Mouse (Mus musculus): ENCODE measurements around the gene B4gat1. TPM values are rescaled to one million over a fixed set of nuclear protein-coding genes. Genes with fewer than 3 reads are reported as not detected.
A peak's percentile ranks its signal among the peaks of the same experiment; 100 is the strongest.
"Not testable (repeated sequence)": the region's sequence is repeated elsewhere in the genome, so short reads cannot be mapped to it uniquely, and the experiment has no call there.

B4gat1 gene
- polyA plus RNA-seq, 1 experiment: 104 TPM

GRCm38 (mm10) chr19:4994043-4994442 lies 44.6 kb upstream of the B4gat1 start:
- peaks cover 31% of the 10 kb centered on the region for H3K4me1 ChIP-seq (ENCODE audit: control insufficient read depth, insufficient read depth, low read length)
- H3K27ac ChIP-seq (ENCODE audit: insufficient read depth, low read length): no peak overlapping the region
- TF ChIP-seq CTCF (IDR thresholded peaks at IDR 0.05; ENCODE audit: borderline replicate concordance, insufficient read depth, low read depth, low read length): no peak
- TF ChIP-seq POLR2A (IDR thresholded peaks at IDR 0.05; ENCODE audit: borderline replicate concordance, insufficient read depth, low read length): no peak
- no peaks in the 10 kb centered on the region for H3K27me3 ChIP-seq (ENCODE audit: control insufficient read depth, insufficient read depth, low read length)
- no peak for DNase-seq
- WGBS: 52% methylated on average over 5 of the region's 5 CpGs
- H3K4me3 ChIP-seq (replicated peaks; ENCODE audit: insufficient read depth, low read depth, low read length): no peak overlapping the region

GRCm38 (mm10) chr19:4999445-5000140 lies 39.0 kb upstream of the B4gat1 start:
- Histone ChIP-seq H3K4me3 (replicated peaks; ENCODE audit: insufficient read depth, low read depth, low read length) (no peak overlapping the region), H3K27me3 (ENCODE audit: control insufficient read depth, insufficient read depth, low read length) (no peaks in the 10 kb centered on the region), H3K4me1 (ENCODE audit: control insufficient read depth, insufficient read depth, low read length) (peaks cover 30% of the 10 kb centered on the region), H3K27ac (ENCODE audit: insufficient read depth, low read length) (no peak overlapping the region)
- 43% methylated on average over 6 of the region's 6 CpGs for WGBS
- TF ChIP-seq POLR2A (IDR thresholded peaks at IDR 0.05; ENCODE audit: borderline replicate concordance, insufficient read depth, low read length) (no peak), CTCF (IDR thresholded peaks at IDR 0.05; ENCODE audit: borderline replicate concordance, insufficient read depth, low read depth, low read length) (no peak)
- DNase-seq: peak; percentile 62 to 79

- H3K27ac ChIP-seq (ENCODE audit: insufficient read depth, low read length): peak overlapping the region; percentile 6; the same call in 1 of the 2 replicates
- under 1% methylated on average over 39 of the region's 39 CpGs for WGBS
- peak; percentile 92 to 95 for DNase-seq
- TF ChIP-seq CTCF (IDR thresholded peaks at IDR 0.05; ENCODE audit: borderline replicate concordance, insufficient read depth, low read depth, low read length) (peak; percentile 100), POLR2A (IDR thresholded peaks at IDR 0.05; ENCODE audit: borderline replicate concordance, insufficient read depth, low read length) (no peak)
- no peaks in the 10 kb centered on the region for H3K27me3 ChIP-seq (ENCODE audit: control insufficient read depth, insufficient read depth, low read length)
- peaks cover 23% of the 10 kb centered on the region for H3K4me1 ChIP-seq (ENCODE audit: control insufficient read depth, insufficient read depth, low read length)
- H3K4me3 ChIP-seq (replicated peaks; ENCODE audit: insufficient read depth, low read depth, low read length): peak overlapping the region; percentile 40
These were observed 36.8 kb upstream of the B4gat1 start for GRCm38 (mm10) chr19:5001666-5002406.

DNA sequence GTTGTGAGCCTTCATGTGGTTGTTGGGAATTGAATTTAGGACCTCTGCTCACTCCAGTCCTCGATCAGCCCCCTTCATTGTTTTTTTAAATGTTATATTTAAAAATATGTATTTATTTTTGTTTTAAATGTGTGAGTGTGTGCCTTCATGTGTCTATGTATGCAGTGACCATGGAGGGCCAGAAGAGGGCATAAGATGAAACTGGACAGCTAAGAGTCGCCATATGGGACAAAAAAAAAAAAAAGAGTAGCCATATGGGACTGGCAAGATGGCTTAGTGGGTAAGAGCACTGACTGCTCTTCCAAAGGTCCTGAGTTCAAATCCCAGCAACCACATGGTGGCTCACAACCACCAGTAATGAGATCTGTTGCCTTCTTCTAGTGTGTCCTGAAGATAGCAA lies 35.0 kb upstream of the B4gat1 start:
- not testable (repeated sequence) for H3K27ac ChIP-seq (ENCODE audit: insufficient read depth, low read length); H3K4me3 ChIP-seq (replicated peaks; ENCODE audit: insufficient read depth, low read depth, low read length); H3K27me3 ChIP-seq (ENCODE audit: control insufficient read depth, insufficient read depth, low read length); DNase-seq
- WGBS: 48% methylated on average over 2 of the region's 2 CpGs
- H3K4me1 ChIP-seq (ENCODE audit: control insufficient read depth, insufficient read depth, low read length): peaks cover 23% of the 10 kb centered on the region

DNA sequence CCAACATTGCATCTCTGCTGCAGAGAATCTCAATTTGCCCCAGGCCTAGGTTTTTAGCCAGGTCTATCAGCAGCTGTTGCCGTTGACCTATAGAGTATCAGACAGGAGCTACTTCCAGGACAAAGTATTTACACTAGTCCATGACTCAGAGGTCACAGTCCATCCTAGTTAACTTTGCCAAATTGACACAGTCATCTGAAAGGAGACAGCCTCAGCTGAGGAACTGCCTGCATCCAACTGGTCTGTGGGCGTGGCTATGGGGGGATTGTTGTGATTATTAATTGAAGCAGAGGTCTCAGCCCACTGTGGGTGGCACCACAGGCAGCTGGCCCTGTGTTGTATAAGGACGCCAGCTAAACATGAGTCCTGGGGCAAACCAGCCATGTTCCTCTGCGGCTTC lies 33.7 kb upstream of the B4gat1 start:
- no peak overlapping the region for H3K4me3 ChIP-seq (replicated peaks; ENCODE audit: insufficient read depth, low read depth, low read length)
- 60% methylated on average over 4 of the region's 4 CpGs for WGBS
- TF ChIP-seq POLR2A (IDR thresholded peaks at IDR 0.05; ENCODE audit: borderline replicate concordance, insufficient read depth, low read length) (no peak), CTCF (IDR thresholded peaks at IDR 0.05; ENCODE audit: borderline replicate concordance, insufficient read depth, low read depth, low read length) (no peak)

GRCm38 (mm10) chr19:5013138-5013537 lies 25.5 kb upstream of the B4gat1 start:
- no peak for DNase-seq
- Histone ChIP-seq H3K27ac (ENCODE audit: insufficient read depth, low read length) (no peak overlapping the region), H3K27me3 (ENCODE audit: control insufficient read depth, insufficient read depth, low read length) (no peaks in the 10 kb centered on the region), H3K4me3 (replicated peaks; ENCODE audit: insufficient read depth, low read depth, low read length) (no peak overlapping the region), H3K4me1 (ENCODE audit: control insufficient read depth, insufficient read depth, low read length) (no peaks in the 10 kb centered on the region)
- no peak for TF ChIP-seq POLR2A (IDR thresholded peaks at IDR 0.05; ENCODE audit: borderline replicate concordance, insufficient read depth, low read length)
- no peak for TF ChIP-seq CTCF (IDR thresholded peaks at IDR 0.05; ENCODE audit: borderline replicate concordance, insufficient read depth, low read depth, low read length)
- 47% methylated on average over 8 of the region's 8 CpGs for WGBS

More for the DNA sequence above, 33.7 kb upstream of the B4gat1 start:
- Histone ChIP-seq H3K27me3 (ENCODE audit: control insufficient read depth, insufficient read depth, low read length) (no peaks in the 10 kb centered on the region), H3K4me1 (ENCODE audit: control insufficient read depth, insufficient read depth, low read length) (peaks cover 12% of the 10 kb centered on the region), H3K27ac (ENCODE audit: insufficient read depth, low read length) (no peak overlapping the region)
- no peak for DNase-seq

DNA sequence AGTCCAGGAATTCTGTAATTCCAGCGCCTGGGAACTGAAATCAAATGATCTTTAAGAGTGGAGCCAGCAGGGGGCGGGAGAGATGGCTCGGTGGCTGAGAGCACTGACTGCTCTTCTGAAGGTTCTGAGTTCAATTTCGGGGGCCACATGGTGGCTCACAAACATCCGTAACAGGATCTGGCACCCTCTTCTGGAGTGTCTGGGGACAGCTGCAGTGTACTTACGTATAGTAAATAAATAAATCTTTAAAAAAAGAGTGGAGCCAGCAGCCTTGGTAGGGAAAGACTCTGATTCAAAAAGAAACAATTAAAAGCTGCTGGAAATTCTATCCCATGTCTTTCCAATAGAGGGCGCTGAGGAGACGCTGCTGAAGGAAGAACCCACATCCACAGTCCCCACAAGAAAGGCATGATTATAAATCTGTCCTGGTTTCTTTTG lies 23.6 kb upstream of the B4gat1 start:
- Histone ChIP-seq H3K27ac (ENCODE audit: insufficient read depth, low read length) (no peak overlapping the region), H3K4me1 (ENCODE audit: control insufficient read depth, insufficient read depth, low read length) (no peaks in the 10 kb centered on the region), H3K4me3 (replicated peaks; ENCODE audit: insufficient read depth, low read depth, low read length) (no peak overlapping the region), H3K27me3 (ENCODE audit: control insufficient read depth, insufficient read depth, low read length) (no peaks in the 10 kb centered on the region)
- TF ChIP-seq POLR2A (IDR thresholded peaks at IDR 0.05; ENCODE audit: borderline replicate concordance, insufficient read depth, low read length) (no peak), CTCF (IDR thresholded peaks at IDR 0.05; ENCODE audit: borderline replicate concordance, insufficient read depth, low read depth, low read length) (peak; percentile 49; the same call in 1 of the 2 replicates)
- DNase-seq: peak; percentile 49 to 55
- 3% methylated on average over 8 of the region's 8 CpGs for WGBS

DNA sequence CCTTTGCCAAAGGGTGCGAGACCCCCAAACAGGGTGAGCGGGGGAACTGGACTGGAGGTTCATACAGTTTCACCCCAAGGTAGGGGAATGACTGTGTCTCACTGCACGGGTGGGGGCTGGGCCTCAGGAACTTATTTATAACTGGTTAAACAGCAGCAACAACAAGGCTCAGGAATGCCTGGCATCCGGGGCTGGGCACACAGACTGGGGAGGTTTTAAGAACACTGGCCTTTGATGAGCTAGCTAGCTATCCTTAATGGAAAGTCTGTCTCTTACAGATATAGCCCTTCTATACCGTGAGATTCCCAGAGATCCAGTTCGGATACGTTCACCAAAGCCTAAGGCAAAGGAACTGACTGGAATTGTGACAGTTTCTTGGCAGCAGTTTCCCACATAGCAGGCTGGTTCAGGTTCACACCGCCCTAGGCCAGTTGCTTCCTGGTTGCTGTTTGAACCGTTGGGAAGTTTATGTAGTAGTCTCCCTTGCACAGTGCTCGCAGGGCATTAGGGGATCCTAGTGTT lies 22.3 kb upstream of the B4gat1 start:
- Histone ChIP-seq H3K4me3 (replicated peaks; ENCODE audit: insufficient read depth, low read depth, low read length) (no peak overlapping the region), H3K27me3 (ENCODE audit: control insufficient read depth, insufficient read depth, low read length) (no peaks in the 10 kb centered on the region), H3K27ac (ENCODE audit: insufficient read depth, low read length) (no peak overlapping the region), H3K4me1 (ENCODE audit: control insufficient read depth, insufficient read depth, low read length) (no peaks in the 10 kb centered on the region)
- WGBS: 28% methylated on average over 10 of the region's 10 CpGs
- DNase-seq: no peak
- TF ChIP-seq POLR2A (IDR thresholded peaks at IDR 0.05; ENCODE audit: borderline replicate concordance, insufficient read depth, low read length) (no peak), CTCF (IDR thresholded peaks at IDR 0.05; ENCODE audit: borderline replicate concordance, insufficient read depth, low read depth, low read length) (no peak)

Measured in cerebellum, adult 2 months (tissue).